Mouse (Mus musculus): ENCODE measurements at regions not wholly inside any gene's neighbourhood (a gene's known extent, or its start where the extent isn't known, plus 50 kb on each side); places are given as distances from the start of the nearest gene placed in this dataset.

DNA sequence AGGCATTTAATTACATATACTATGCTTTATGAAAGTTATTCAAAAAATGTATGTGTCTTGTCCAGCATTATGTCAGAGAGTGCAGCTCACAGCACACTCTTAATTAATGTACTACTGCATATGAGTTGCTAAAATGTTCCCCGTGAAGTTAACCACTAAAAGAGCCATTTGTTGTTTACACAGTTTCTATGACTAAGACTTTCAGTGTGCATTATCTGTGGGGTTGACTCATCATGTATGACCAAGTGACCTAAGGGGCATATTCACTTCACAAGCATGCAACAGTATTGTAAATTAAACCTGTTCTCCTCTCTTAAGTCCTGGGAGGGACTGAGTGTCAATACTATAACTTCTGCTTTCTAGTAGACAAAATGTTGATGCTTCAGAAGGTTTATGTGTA is 276.2 kb downstream of the Pax1 start:
- TF ChIP-seq CTCF (IDR thresholded peaks at IDR 0.05; ENCODE audit: control insufficient read depth, insufficient read depth, insufficient replicate concordance, low read depth, low read length) (no peak), POLR2A (IDR thresholded peaks at IDR 0.05; ENCODE audit: control insufficient read depth, low read depth, low read length) (no peak)
- Histone ChIP-seq H3K36me3 (ENCODE audit: control insufficient read depth, insufficient read depth, low read length) (no peaks in the 10 kb centered on the region), H3K4me1 (ENCODE audit: control insufficient read depth, insufficient read depth, low read length) (no peaks in the 10 kb centered on the region), H3K4me3 (ENCODE audit: control insufficient read depth, low read depth, low read length) (no peak overlapping the region), H3K27ac (ENCODE audit: control insufficient read depth, insufficient read depth, low read depth, low read length) (no peak overlapping the region), H3K27me3 (ENCODE audit: control insufficient read depth, insufficient read depth, low read length) (no peaks in the 10 kb centered on the region)

DNA sequence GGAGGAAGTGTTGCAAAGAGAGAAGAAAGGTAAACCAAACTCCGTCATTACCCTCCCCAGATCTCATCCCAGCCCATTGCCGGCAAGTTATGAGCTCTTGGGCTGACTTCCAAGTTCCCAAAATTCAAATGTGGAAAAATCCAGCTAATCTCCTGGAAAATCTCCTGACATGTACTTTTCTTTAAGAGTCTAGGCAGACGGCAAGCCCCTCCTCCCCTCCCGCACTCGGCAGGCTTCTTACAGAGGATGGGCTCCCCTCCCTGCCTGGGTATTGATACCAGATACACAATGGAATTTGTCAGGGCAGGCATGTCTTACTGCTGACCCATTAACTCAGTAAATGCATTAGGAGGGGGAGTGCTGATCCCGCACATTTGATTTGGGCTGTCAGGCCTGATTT is 271.0 kb downstream of the Pax1 start:
- TF ChIP-seq CTCF (IDR thresholded peaks at IDR 0.05; ENCODE audit: control insufficient read depth, insufficient read depth, insufficient replicate concordance, low read depth, low read length) (no peak), POLR2A (IDR thresholded peaks at IDR 0.05; ENCODE audit: control insufficient read depth, low read depth, low read length) (no peak)
- H3K4me3 ChIP-seq (ENCODE audit: control insufficient read depth, low read depth, low read length): no peak overlapping the region
- no peaks in the 10 kb centered on the region for H3K4me1 ChIP-seq (ENCODE audit: control insufficient read depth, insufficient read depth, low read length)
- no peaks in the 10 kb centered on the region for H3K27me3 ChIP-seq (ENCODE audit: control insufficient read depth, insufficient read depth, low read length)
- no peaks in the 10 kb centered on the region for H3K36me3 ChIP-seq (ENCODE audit: control insufficient read depth, insufficient read depth, low read length)
- H3K27ac ChIP-seq (ENCODE audit: control insufficient read depth, insufficient read depth, low read depth, low read length): no peak overlapping the region

DNA sequence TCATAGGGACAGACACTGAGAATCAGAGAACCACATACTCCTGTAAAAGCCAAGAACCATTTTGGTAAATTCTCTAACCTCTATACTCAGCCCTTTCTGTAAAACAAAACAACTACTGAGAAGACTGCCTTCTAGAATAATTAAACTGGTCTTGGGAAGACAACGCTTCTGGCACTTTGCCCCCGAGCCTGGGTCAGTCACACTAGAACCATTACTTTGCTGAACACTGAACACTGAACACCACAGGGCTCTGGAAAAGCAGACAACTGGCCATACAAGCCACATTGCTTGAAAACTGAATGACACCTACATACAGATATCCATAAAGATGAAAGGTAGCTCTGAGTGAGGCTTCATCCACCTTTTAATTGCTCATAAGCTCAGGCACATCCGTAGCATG is 268.0 kb downstream of the Pax1 start:
- no peak overlapping the region for H3K27ac ChIP-seq (ENCODE audit: control insufficient read depth, insufficient read depth, low read depth, low read length)
- no peak overlapping the region for H3K4me3 ChIP-seq (ENCODE audit: control insufficient read depth, low read depth, low read length)
- H3K27me3 ChIP-seq (ENCODE audit: control insufficient read depth, insufficient read depth, low read length): no peaks in the 10 kb centered on the region
- TF ChIP-seq CTCF (IDR thresholded peaks at IDR 0.05; ENCODE audit: control insufficient read depth, insufficient read depth, insufficient replicate concordance, low read depth, low read length) (no peak), POLR2A (IDR thresholded peaks at IDR 0.05; ENCODE audit: control insufficient read depth, low read depth, low read length) (no peak)
- no peaks in the 10 kb centered on the region for H3K36me3 ChIP-seq (ENCODE audit: control insufficient read depth, insufficient read depth, low read length)
- H3K4me1 ChIP-seq (ENCODE audit: control insufficient read depth, insufficient read depth, low read length): no peaks in the 10 kb centered on the region

DNA sequence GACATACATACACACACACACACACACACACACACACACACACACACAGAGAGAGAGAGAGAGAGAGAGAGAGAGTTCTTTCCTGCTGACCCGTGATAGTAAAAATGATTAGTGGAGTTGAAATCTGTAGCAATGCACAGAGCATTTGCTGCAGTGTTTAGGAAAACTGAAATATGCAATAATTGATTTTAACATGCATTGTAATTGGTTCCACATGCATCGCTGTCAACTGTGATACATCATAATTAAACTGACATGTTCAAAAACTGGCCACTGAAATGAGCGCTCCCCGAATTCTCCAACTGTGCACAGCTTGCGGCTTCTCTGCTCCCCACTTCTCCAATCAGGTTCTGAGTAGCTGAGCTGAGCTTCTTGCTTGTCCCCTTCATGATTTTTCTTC is 265.4 kb downstream of the Pax1 start:
- H3K4me1 ChIP-seq (ENCODE audit: control insufficient read depth, insufficient read depth, low read length): no peaks in the 10 kb centered on the region
- H3K27me3 ChIP-seq (ENCODE audit: control insufficient read depth, insufficient read depth, low read length): no peaks in the 10 kb centered on the region
- H3K27ac ChIP-seq (ENCODE audit: control insufficient read depth, insufficient read depth, low read depth, low read length): no peak overlapping the region

DNA sequence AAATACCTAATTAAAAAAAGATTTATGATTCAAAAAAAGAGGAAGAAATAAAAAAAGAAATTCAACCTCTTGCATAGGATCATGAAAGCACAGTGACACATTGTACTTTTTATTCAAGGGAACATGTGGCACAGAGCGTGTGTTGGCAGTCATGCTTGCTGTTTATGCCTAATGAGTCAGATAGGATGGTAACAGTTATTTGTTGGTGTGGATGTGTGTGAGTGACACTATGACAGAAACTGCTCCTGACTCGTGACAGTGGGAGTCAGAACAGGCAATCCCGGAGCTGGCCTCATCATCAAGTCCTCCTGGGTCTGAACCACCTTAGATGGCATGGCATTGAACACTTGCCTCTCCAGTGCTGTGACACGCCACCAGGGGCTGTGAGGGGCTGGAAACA is 261.4 kb downstream of the Pax1 start:
- Histone ChIP-seq H3K27ac (ENCODE audit: control insufficient read depth, insufficient read depth, low read depth, low read length) (no peak overlapping the region), H3K4me3 (ENCODE audit: control insufficient read depth, low read depth, low read length) (no peak overlapping the region)
- TF ChIP-seq CTCF (IDR thresholded peaks at IDR 0.05; ENCODE audit: control insufficient read depth, insufficient read depth, insufficient replicate concordance, low read depth, low read length): no peak
- no peak for TF ChIP-seq POLR2A (IDR thresholded peaks at IDR 0.05; ENCODE audit: control insufficient read depth, low read depth, low read length)

More for the DNA sequence above, 265.4 kb downstream of the Pax1 start:
- Histone ChIP-seq H3K36me3 (ENCODE audit: control insufficient read depth, insufficient read depth, low read length) (no peaks in the 10 kb centered on the region), H3K4me3 (ENCODE audit: control insufficient read depth, low read depth, low read length) (no peak overlapping the region)
- TF ChIP-seq POLR2A (IDR thresholded peaks at IDR 0.05; ENCODE audit: control insufficient read depth, low read depth, low read length) (no peak), CTCF (IDR thresholded peaks at IDR 0.05; ENCODE audit: control insufficient read depth, insufficient read depth, insufficient replicate concordance, low read depth, low read length) (no peak)

DNA sequence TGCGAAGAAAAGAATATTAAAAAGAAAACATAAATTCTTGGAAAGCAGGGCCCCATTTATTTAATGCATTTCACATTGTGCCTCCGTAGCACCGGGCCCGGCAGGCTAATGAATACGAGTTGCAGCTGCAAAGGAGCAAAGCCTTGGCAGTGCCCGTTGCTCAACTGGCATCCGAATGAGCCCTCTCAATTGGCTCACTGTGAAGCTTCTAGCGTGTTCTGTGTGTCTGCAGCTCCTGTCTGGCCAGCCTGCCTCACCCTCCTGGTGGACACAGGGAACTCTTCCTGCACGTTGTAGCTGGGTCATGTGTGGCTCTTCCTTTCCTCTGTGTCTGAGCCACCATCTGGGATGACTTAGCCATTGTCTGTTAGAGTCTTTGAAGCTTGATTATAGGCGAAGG is 256.1 kb downstream of the Pax1 start:
- no peak overlapping the region for H3K4me3 ChIP-seq (ENCODE audit: control insufficient read depth, low read depth, low read length)
- H3K4me1 ChIP-seq (ENCODE audit: control insufficient read depth, insufficient read depth, low read length): peaks cover 3% of the 10 kb centered on the region
- H3K27ac ChIP-seq (ENCODE audit: control insufficient read depth, insufficient read depth, low read depth, low read length): no peak overlapping the region
- H3K36me3 ChIP-seq (ENCODE audit: control insufficient read depth, insufficient read depth, low read length): no peaks in the 10 kb centered on the region
- TF ChIP-seq CTCF (IDR thresholded peaks at IDR 0.05; ENCODE audit: control insufficient read depth, insufficient read depth, insufficient replicate concordance, low read depth, low read length): no peak
- TF ChIP-seq POLR2A (IDR thresholded peaks at IDR 0.05; ENCODE audit: control insufficient read depth, low read depth, low read length): no peak
- no peaks in the 10 kb centered on the region for H3K27me3 ChIP-seq (ENCODE audit: control insufficient read depth, insufficient read depth, low read length)

More for the DNA sequence above, 261.4 kb downstream of the Pax1 start:
- Histone ChIP-seq H3K36me3 (ENCODE audit: control insufficient read depth, insufficient read depth, low read length) (no peaks in the 10 kb centered on the region), H3K27me3 (ENCODE audit: control insufficient read depth, insufficient read depth, low read length) (no peaks in the 10 kb centered on the region), H3K4me1 (ENCODE audit: control insufficient read depth, insufficient read depth, low read length) (no peaks in the 10 kb centered on the region)

DNA sequence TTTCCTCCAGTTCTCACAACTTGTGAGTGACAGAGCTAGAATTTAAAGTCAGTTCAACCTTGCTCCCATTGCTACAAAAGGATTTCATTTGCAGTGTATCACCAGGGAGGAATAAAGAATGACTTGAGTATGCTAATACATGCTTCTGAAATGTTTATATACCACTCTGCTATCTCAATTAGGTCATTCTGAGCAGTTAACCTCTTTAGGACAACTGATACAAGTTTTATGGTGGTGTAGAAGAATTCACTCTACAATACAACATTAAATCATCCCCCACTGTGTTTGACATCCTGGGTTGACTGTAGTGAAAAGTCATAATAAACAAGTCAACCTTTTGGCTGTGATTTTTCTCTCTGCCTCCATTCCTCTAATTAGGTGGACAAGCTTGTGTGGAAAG is 248.6 kb downstream of the Pax1 start:
- Histone ChIP-seq H3K36me3 (ENCODE audit: control insufficient read depth, insufficient read depth, low read length) (no peaks in the 10 kb centered on the region), H3K27me3 (ENCODE audit: control insufficient read depth, insufficient read depth, low read length) (no peaks in the 10 kb centered on the region), H3K27ac (ENCODE audit: control insufficient read depth, insufficient read depth, low read depth, low read length) (no peak overlapping the region), H3K4me3 (ENCODE audit: control insufficient read depth, low read depth, low read length) (no peak overlapping the region), H3K4me1 (ENCODE audit: control insufficient read depth, insufficient read depth, low read length) (no peaks in the 10 kb centered on the region)
- TF ChIP-seq POLR2A (IDR thresholded peaks at IDR 0.05; ENCODE audit: control insufficient read depth, low read depth, low read length) (no peak), CTCF (IDR thresholded peaks at IDR 0.05; ENCODE audit: control insufficient read depth, insufficient read depth, insufficient replicate concordance, low read depth, low read length) (no peak)

DNA sequence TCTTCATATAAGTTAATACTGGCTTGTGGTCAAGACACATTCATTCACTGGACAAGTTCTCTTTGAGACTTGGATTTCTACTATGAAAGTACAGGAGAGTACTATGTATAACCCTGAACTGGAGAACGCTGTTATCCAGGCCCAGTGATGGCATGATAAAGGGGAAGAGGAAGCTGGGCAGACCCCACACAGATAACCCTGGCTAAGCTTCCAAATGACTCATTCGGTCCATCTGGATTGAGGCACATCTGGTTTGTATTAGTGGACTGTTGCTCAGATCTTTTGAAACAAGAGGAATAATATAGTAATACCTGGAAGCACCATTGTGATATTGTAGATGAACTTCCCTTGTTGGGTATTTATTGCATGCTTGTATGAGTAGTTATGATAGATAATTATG is 239.9 kb downstream of the Pax1 start:
- H3K4me1 ChIP-seq (ENCODE audit: control insufficient read depth, insufficient read depth, low read length): no peaks in the 10 kb centered on the region
- no peak overlapping the region for H3K4me3 ChIP-seq (ENCODE audit: control insufficient read depth, low read depth, low read length)
- TF ChIP-seq POLR2A (IDR thresholded peaks at IDR 0.05; ENCODE audit: control insufficient read depth, low read depth, low read length): no peak
- no peak for TF ChIP-seq CTCF (IDR thresholded peaks at IDR 0.05; ENCODE audit: control insufficient read depth, insufficient read depth, insufficient replicate concordance, low read depth, low read length)
- no peaks in the 10 kb centered on the region for H3K36me3 ChIP-seq (ENCODE audit: control insufficient read depth, insufficient read depth, low read length)
- H3K27ac ChIP-seq (ENCODE audit: control insufficient read depth, insufficient read depth, low read depth, low read length): no peak overlapping the region
- no peaks in the 10 kb centered on the region for H3K27me3 ChIP-seq (ENCODE audit: control insufficient read depth, insufficient read depth, low read length)

Data from testis, adult 2 months (tissue).